Mouse (Mus musculus): Measurements from ENCODE around the gene Nr1h2. TPM values are rescaled to one million over a fixed set of nuclear protein-coding genes. Genes with fewer than 3 reads are reported as not detected.

Gene Nr1h2
- polyA plus RNA-seq, 1 experiment from 2014 or later = 76.8 TPM

- Histone ChIP-seq H3K9me3 (replicated peaks) (no peaks in the 10 kb centered on the region), H3K27ac (no peak overlapping the region), H3K4me3 (replicated peaks) (peak overlapping the region; percentile 14; the same call in 1 of the 2 replicates), H3K4me1 (peaks cover 23% of the 10 kb centered on the region), H3K4me2 (peak overlapping the region; percentile 52), H3K27me3 (peaks cover 45% of the 10 kb centered on the region), H3K36me3 (no peaks in the 10 kb centered on the region), H3K9ac (peak overlapping the region; percentile 38)
- WGBS = 3% methylated on average over 20 of the region's 20 CpGs
- 0 out of 2 replicates have a peak, but pooled peaks have one; percentile 52 for ATAC-seq (replicated peaks; ENCODE audit: low FRiP score)
Measured at GRCm38 (mm10) chr7:44521710-44522109, 32.0 kb downstream of the Nr1h2 start.

GRCm38 (mm10) chr7:44520990-44521389, 32.8 kb downstream of the Nr1h2 start:
- H3K4me1 ChIP-seq = peaks cover 23% of the 10 kb centered on the region
- no peak overlapping the region for H3K4me3 ChIP-seq (replicated peaks)
- no peaks in the 10 kb centered on the region for H3K36me3 ChIP-seq
- no peak for ATAC-seq (replicated peaks; ENCODE audit: low FRiP score)
- H3K4me2 ChIP-seq = no peak overlapping the region
- WGBS = 59% methylated on average over 3 of the region's 3 CpGs
- no peaks in the 10 kb centered on the region for H3K9me3 ChIP-seq (replicated peaks)
- H3K9ac ChIP-seq = no peak overlapping the region
- H3K27ac ChIP-seq = no peak overlapping the region
- H3K27me3 ChIP-seq = peaks cover 39% of the 10 kb centered on the region

- 72% methylated on average over 9 of the region's 9 CpGs for WGBS
- Histone ChIP-seq H3K4me1 (peaks cover 9% of the 10 kb centered on the region), H3K27ac (no peak overlapping the region), H3K4me2 (no peak overlapping the region), H3K4me3 (replicated peaks) (no peak overlapping the region), H3K9ac (no peak overlapping the region), H3K27me3 (peaks cover 36% of the 10 kb centered on the region), H3K36me3 (no peaks in the 10 kb centered on the region), H3K9me3 (replicated peaks) (no peaks in the 10 kb centered on the region)
- no peak for ATAC-seq (replicated peaks; ENCODE audit: low FRiP score)
Measured at GRCm38 (mm10) chr7:44519240-44519913, 34.4 kb downstream of the Nr1h2 start.

- Histone ChIP-seq H3K4me1 (no peaks in the 10 kb centered on the region), H3K4me2 (no peak overlapping the region), H3K9ac (no peak overlapping the region), H3K27ac (no peak overlapping the region), H3K36me3 (no peaks in the 10 kb centered on the region), H3K4me3 (replicated peaks) (no peak overlapping the region), H3K27me3 (peaks cover 22% of the 10 kb centered on the region), H3K9me3 (replicated peaks) (no peaks in the 10 kb centered on the region)
- no peak for ATAC-seq (replicated peaks; ENCODE audit: low FRiP score)
Measured at GRCm38 (mm10) chr7:44507491-44507890, 46.3 kb downstream of the Nr1h2 start.

GRCm38 (mm10) chr7:44501563-44502115, 52.1 kb downstream of the Nr1h2 start:
- H3K27me3 ChIP-seq = peaks cover 5% of the 10 kb centered on the region; the same call in 1 of the 2 replicates
- WGBS = 36% methylated on average over 5 of the region's 5 CpGs
- H3K36me3 ChIP-seq = no peaks in the 10 kb centered on the region
- peaks cover 8% of the 10 kb centered on the region; the same call in 1 of the 2 replicates for H3K4me1 ChIP-seq
- no peak overlapping the region for H3K9ac ChIP-seq
- ATAC-seq (replicated peaks; ENCODE audit: low FRiP score) = no peak
- H3K9me3 ChIP-seq (replicated peaks) = no peaks in the 10 kb centered on the region
- no peak overlapping the region for H3K4me2 ChIP-seq
- H3K27ac ChIP-seq = no peak overlapping the region
- H3K4me3 ChIP-seq (replicated peaks) = no peak overlapping the region

GRCm38 (mm10) chr7:44500046-44500445, 53.7 kb downstream of the Nr1h2 start:
- H3K27ac ChIP-seq = no peak overlapping the region
- H3K9me3 ChIP-seq (replicated peaks) = no peaks in the 10 kb centered on the region
- no peak overlapping the region for H3K9ac ChIP-seq
- 57% methylated on average over 20 of the region's 20 CpGs for WGBS
- no peak overlapping the region for H3K4me2 ChIP-seq
- H3K4me3 ChIP-seq (replicated peaks) = no peak overlapping the region
- peaks cover 17% of the 10 kb centered on the region for H3K4me1 ChIP-seq
- no peaks in the 10 kb centered on the region for H3K36me3 ChIP-seq
- ATAC-seq (replicated peaks; ENCODE audit: low FRiP score) = no peak
- peaks cover 5% of the 10 kb centered on the region; the same call in 1 of the 2 replicates for H3K27me3 ChIP-seq

Small RNAs within 50 kb of the gene (microRNA-seq; reads per million reads assigned to microRNA genes)
- gene Mir7053 = 0.59 reads per million

Other genes starting within 250 kb of the Nr1h2 start
- 6.0 and 7.0 TPM in 2 replicates for gene Clec11a, start 247.0 kb downstream of the Nr1h2 start, polyA plus RNA-seq (2015; fragmentation: Nextera tagmentation; extraction: Ambion mirVana)
- 1.6 and 2.5 TPM in 2 replicates for gene Shank1, start 243.7 kb downstream of the Nr1h2 start, polyA plus RNA-seq (2015; fragmentation: Nextera tagmentation; extraction: Ambion mirVana)
- gene Syt3, start 169.8 kb downstream of the Nr1h2 start, polyA plus RNA-seq (2015; fragmentation: Nextera tagmentation; extraction: Ambion mirVana) = 2.4 and 2.5 TPM in 2 replicates
- 1.1 TPM in 2 replicates for gene 1700008O03Rik, start 168.1 kb downstream of the Nr1h2 start, polyA plus RNA-seq (2015; fragmentation: Nextera tagmentation; extraction: Ambion mirVana)
- 0.36 and 0.44 TPM in 2 replicates for gene Lrrc4b, start 124.9 kb downstream of the Nr1h2 start, polyA plus RNA-seq (2015; fragmentation: Nextera tagmentation; extraction: Ambion mirVana)
- 3.2 and 3.9 TPM in 2 replicates for gene Aspdh, start 88.6 kb downstream of the Nr1h2 start, polyA plus RNA-seq (2015; fragmentation: Nextera tagmentation; extraction: Ambion mirVana)
- gene Josd2, start 86.0 kb downstream of the Nr1h2 start, polyA plus RNA-seq (2015; fragmentation: Nextera tagmentation; extraction: Ambion mirVana) = 72.5 and 78.9 TPM in 2 replicates
- 113 and 120 TPM in 2 replicates for gene Emc10, start 57.4 kb downstream of the Nr1h2 start, polyA plus RNA-seq (2015; fragmentation: Nextera tagmentation; extraction: Ambion mirVana)
- gene Fam71e1, start 57.4 kb downstream of the Nr1h2 start, polyA plus RNA-seq (2015; fragmentation: Nextera tagmentation; extraction: Ambion mirVana) = 14.3 and 16.5 TPM in 2 replicates
- gene Mybpc2, start 29.3 kb downstream of the Nr1h2 start, polyA plus RNA-seq (2015; fragmentation: Nextera tagmentation; extraction: Ambion mirVana) = 0.16 and 0.27 TPM in 2 replicates
- 0.16 TPM in 1 of 2 replicates, not detected in the other for gene Spib, start 21.9 kb downstream of the Nr1h2 start, polyA plus RNA-seq (2015; fragmentation: Nextera tagmentation; extraction: Ambion mirVana)
- gene Pold1, start 5.1 kb downstream of the Nr1h2 start, polyA plus RNA-seq (2015; fragmentation: Nextera tagmentation; extraction: Ambion mirVana) = 95.4 and 101 TPM in 2 replicates
- 30.3 and 33.2 TPM in 2 replicates for gene Napsa, start 18.4 kb upstream of the Nr1h2 start, polyA plus RNA-seq (2015; fragmentation: Nextera tagmentation; extraction: Ambion mirVana)
- 0.17 and 0.30 TPM in 2 replicates for gene Kcnc3, start 36.7 kb upstream of the Nr1h2 start, polyA plus RNA-seq (2015; fragmentation: Nextera tagmentation; extraction: Ambion mirVana)
- 1.6 and 2.7 TPM in 2 replicates for gene Myh14, start 116.9 kb upstream of the Nr1h2 start, polyA plus RNA-seq (2015; fragmentation: Nextera tagmentation; extraction: Ambion mirVana)
- not detected in 2 replicates for gene Izumo2, start 154.8 kb upstream of the Nr1h2 start, polyA plus RNA-seq (2015; fragmentation: Nextera tagmentation; extraction: Ambion mirVana)
- gene Vrk3, start 194.5 kb upstream of the Nr1h2 start, polyA plus RNA-seq (2015; fragmentation: Nextera tagmentation; extraction: Ambion mirVana) = 42.7 and 47.8 TPM in 2 replicates
- gene Zfp473, start 197.1 kb upstream of the Nr1h2 start, polyA plus RNA-seq (2015; fragmentation: Nextera tagmentation; extraction: Ambion mirVana) = 2.1 and 2.7 TPM in 2 replicates